Mouse (Mus musculus): Measurements from ENCODE around the gene Mospd3.

- TF ChIP-seq CTCF (IDR thresholded peaks at IDR 0.05; ENCODE audit: low read depth, low read length) (no peak), POLR2A (IDR thresholded peaks at IDR 0.05; ENCODE audit: borderline replicate concordance, low read depth, low read length) (no peak)
Measured at GRCm38 (mm10) chr5:137565744-137566143, 35.1 kb downstream of the Mospd3 start.
